Mouse (Mus musculus) kidney, postnatal 0 days (tissue): ENCODE measurements around the gene Rnh1. TPM values are rescaled to one million over a fixed set of nuclear protein-coding genes. Genes with fewer than 3 reads are reported as not detected.

ENCODE experiments used
- ATAC-seq: fragments of 200-750 bp; cut with Nextera tagmentation; replicated peaks from 2 replicates; pipeline ENCODE4 v1.8.0; 2017; ENCODE audit warnings: low read depth, moderate number of reproducible peaks, moderate TSS enrichment, moderate library complexity; ENCODE audit not compliant: low FRiP score
- DNase-seq: peaks from one replicate; pipeline ENCODE4 v3.0.0-alpha.2; 2016; ENCODE audit warnings: low spot score
- H3K27ac ChIP-seq: fragments of 300-500 bp; sonication (generic); 2 replicates; pipeline ENCODE4 v1.5.1; 2014; ENCODE audit warnings: mild to moderate bottlenecking
- H3K27me3 ChIP-seq: fragments of 300-500 bp; sonication (generic); 2 replicates; pipeline ENCODE4 v1.6.1; 2014; ENCODE audit warnings: low read length, mixed read lengths; ENCODE audit not compliant: insufficient read depth
- H3K36me3 ChIP-seq: fragments of 300-500 bp; sonication (generic); 2 replicates; pipeline ENCODE4 v1.6.1; 2014; ENCODE audit warnings: low read length, mixed read lengths; ENCODE audit not compliant: insufficient read depth
- H3K4me1 ChIP-seq: fragments of 300-500 bp; sonication (generic); replicated peaks from 2 replicates; pipeline ENCODE4 v1.6.1; 2014; ENCODE audit warnings: antibody characterized with exemption, low read length, mixed read lengths; ENCODE audit not compliant: insufficient read depth
- H3K4me2 ChIP-seq: fragments of 300-500 bp; sonication (generic); 2 replicates; pipeline ENCODE4 v1.6.1; 2014; ENCODE audit warnings: mild to moderate bottlenecking, low read length, moderate library complexity, mixed read lengths
- H3K4me3 ChIP-seq: fragments of 300-500 bp; sonication (generic); replicated peaks from 2 replicates; pipeline ENCODE4 v1.5.1; 2014; ENCODE audit warnings: low read depth, low read length
- H3K9ac ChIP-seq: fragments of 300-500 bp; sonication (generic); 2 replicates; pipeline ENCODE4 v1.6.1; 2014; ENCODE audit warnings: low read depth, low read length
- H3K9me3 ChIP-seq: fragments of 300-500 bp; sonication (generic); replicated peaks from 2 replicates; pipeline ENCODE4 v1.6.1; 2016; ENCODE audit warnings: low read length, inconsistent platforms, mixed read lengths
- CTCF ChIP-seq: IDR thresholded peaks from 2 replicates; pipeline ENCODE4 v1.5.1; 2016; ENCODE audit warnings: antibody characterized with exemption, low read depth, mild to moderate bottlenecking, moderate library complexity
- WGBS: fragments of 180-500 bp; shearing (Covaris S2); extraction: QIAGEN DNeasy Blood & Tissue Kit; methylation state at CpG from one replicate; pipeline ENCODE4 v1.1.7; 2014; 5-methylcytosine and 5-hydroxymethylcytosine counted together
- polyA plus RNA-seq: library from polyadenylated mRNA; unstranded; fragments of >200 nt; fragmentation: Nextera tagmentation; extraction: Ambion mirVana; gene quantifications from 2 replicates; pipeline ENCODE4 v1.2.1, GENCODE M21; 2015

Gene Rnh1
- polyA plus RNA-seq, 1 experiment from 2014 or later = 136 TPM

DNA sequence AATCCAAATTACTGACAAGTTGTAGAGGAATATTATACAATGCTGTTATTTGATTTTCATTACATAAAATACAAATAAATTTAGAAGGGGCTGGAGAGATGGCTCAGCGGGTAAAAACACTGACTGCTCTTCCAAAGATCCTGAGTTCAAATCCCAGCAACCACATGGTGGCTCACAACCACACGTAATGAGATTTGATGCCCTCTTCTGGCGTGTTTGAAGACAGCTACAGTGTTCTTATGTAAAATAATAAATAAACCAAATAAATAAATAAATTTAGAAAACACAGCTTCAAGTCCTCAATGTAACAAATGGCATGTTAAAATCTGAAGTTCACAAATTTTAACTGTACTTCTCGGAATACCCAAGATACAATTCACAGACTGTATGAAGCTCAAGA lies 2.4 kb upstream of the Rnh1 start:
- Histone ChIP-seq H3K4me1 (no peaks in the 10 kb centered on the region), H3K36me3 (no peaks in the 10 kb centered on the region), H3K27me3 (no peaks in the 10 kb centered on the region), H3K9me3 (no peaks in the 10 kb centered on the region), H3K4me3 (no peak overlapping the region), H3K27ac (no peak overlapping the region), H3K9ac (no peak overlapping the region), H3K4me2 (no peak overlapping the region)
- 90% methylated on average over 4 of the region's 4 CpGs for WGBS
- DNase-seq = no peak
- peak; percentile 24; the same call in 1 of the 2 replicates for TF ChIP-seq CTCF
- no peak for ATAC-seq

DNA sequence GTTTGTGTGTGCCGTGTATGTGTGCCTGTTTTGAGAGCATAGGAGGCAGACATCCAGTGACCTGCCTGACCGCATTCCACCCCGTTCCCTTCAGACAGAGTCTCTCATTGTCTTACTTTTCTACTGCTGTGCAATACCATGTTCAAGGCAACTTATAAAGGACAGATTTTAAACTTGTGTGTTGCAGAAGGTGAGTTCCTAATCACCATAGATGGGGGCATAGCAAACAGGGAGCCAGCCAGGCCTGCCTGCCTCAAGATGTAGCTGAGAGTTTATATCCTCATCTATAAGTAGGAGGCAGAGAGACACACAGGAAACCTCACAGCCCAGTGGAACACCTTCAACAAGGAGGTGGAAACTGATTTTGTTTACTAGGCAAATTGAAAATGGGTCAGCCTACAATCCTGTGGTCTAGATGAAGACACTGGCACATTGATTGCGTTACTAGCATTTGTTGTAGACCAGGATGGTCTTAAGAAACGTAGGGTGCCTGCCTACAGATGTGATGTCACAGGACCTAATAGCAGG lies 730 bp upstream of the Rnh1 start:
- no peak for TF ChIP-seq CTCF
- Histone ChIP-seq H3K4me1 (no peaks in the 10 kb centered on the region), H3K27ac (peak overlapping the region; percentile 93), H3K4me3 (peak overlapping the region; percentile 50; the same call in 1 of the 2 replicates), H3K9me3 (no peaks in the 10 kb centered on the region), H3K36me3 (no peaks in the 10 kb centered on the region), H3K27me3 (no peaks in the 10 kb centered on the region), H3K4me2 (peak overlapping the region; percentile 71), H3K9ac (no peak overlapping the region)
- ATAC-seq = no peak
- WGBS = 75% methylated on average over 5 of the region's 5 CpGs
- no peak for DNase-seq

DNA sequence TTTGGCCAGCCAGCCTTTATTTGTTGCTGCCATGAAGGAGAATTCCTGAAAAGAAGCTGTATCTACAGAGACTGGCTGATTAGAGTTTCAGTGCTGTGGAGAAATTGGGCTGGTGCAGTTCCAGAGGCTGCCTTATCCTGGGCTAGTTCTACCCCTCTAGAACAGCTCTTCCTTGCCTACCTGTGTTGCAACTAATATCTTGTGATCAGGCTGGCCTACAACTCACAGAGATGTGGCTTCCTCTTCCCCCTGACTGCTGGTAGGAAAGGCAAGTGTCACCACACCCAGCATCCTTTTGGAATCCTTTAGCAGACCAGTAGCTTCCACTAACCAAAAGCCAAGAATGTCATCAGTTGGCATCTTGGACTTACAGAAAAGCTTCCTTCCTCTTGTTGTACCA lies 2.8 kb downstream of the Rnh1 start:
- no peak for DNase-seq
- Histone ChIP-seq H3K9ac (no peak overlapping the region), H3K36me3 (peaks cover 11% of the 10 kb centered on the region), H3K27ac (no peak overlapping the region), H3K4me3 (no peak overlapping the region), H3K9me3 (no peaks in the 10 kb centered on the region), H3K27me3 (no peaks in the 10 kb centered on the region), H3K4me1 (peaks cover 8% of the 10 kb centered on the region), H3K4me2 (no peak overlapping the region)
- TF ChIP-seq CTCF = no peak
- no peak for ATAC-seq

DNA sequence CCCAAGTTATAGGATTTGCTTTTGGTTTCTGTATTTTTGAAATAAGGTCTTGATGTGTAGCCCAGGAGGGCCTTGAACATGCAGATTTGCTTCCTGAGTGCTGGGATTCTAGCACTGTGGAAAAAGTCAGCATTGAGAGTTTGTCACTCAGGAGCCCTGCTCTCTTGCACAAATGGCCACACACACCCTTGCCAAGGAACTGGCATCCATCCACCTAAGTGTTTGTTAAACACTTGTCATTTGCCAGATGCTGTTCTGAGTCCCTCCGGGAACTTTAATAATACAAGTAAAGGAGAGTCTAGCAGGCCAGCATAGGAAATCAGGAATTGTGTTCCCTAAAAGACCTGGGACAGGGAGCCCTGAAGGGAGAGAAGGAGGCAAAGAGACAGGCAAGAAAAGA lies 3.4 kb downstream of the Rnh1 start:
- H3K4me2 ChIP-seq = no peak overlapping the region; the same call in 1 of the 2 replicates
- DNase-seq = no peak
- WGBS = 83% methylated on average over 1 of the region's 1 CpGs
- peaks cover 8% of the 10 kb centered on the region for H3K4me1 ChIP-seq
- H3K36me3 ChIP-seq = peaks cover 15% of the 10 kb centered on the region
- H3K27ac ChIP-seq = 0 out of 2 replicates have a peak overlapping the region, but pooled peaks have one; percentile 82
- H3K9ac ChIP-seq = no peak overlapping the region
- H3K27me3 ChIP-seq = no peaks in the 10 kb centered on the region
- H3K9me3 ChIP-seq = no peaks in the 10 kb centered on the region
- no peak for TF ChIP-seq CTCF
- no peak overlapping the region for H3K4me3 ChIP-seq
- ATAC-seq = no peak

DNA sequence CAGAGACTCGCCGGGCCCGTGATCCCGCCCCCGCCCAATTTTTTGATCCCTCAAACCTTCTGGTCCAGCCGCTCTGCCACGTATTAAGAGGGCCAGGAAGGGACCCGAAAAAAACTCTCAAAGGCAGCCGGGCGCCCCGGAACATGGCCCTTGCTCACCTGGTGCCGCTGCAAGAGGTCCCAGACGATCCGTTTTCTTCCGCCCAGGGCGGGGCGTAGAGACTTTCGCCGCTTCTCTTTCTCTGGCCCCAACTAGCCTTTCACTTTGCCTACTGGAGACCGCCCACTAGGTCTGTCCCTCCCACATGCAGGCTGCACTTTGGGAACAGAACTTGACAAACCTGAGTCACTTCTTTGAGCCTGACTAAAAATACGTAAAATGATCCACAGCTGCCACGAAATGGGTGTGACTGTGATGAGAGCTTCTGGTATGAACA lies 4.1 kb downstream of the Rnh1 start:
- ATAC-seq (0 out of 2 replicates have a peak, but pooled peaks have one; percentile 31), DNase-seq (peak; percentile 88)
- Histone ChIP-seq H3K9ac (peak overlapping the region; percentile 81), H3K4me2 (peak overlapping the region; percentile 78), H3K27me3 (no peaks in the 10 kb centered on the region), H3K36me3 (peaks cover 23% of the 10 kb centered on the region), H3K4me3 (peak overlapping the region; percentile 66), H3K4me1 (peaks cover 8% of the 10 kb centered on the region), H3K27ac (peak overlapping the region; percentile 82), H3K9me3 (no peaks in the 10 kb centered on the region)
- no peak for TF ChIP-seq CTCF
- 1% methylated on average over 22 of the region's 22 CpGs for WGBS

DNA sequence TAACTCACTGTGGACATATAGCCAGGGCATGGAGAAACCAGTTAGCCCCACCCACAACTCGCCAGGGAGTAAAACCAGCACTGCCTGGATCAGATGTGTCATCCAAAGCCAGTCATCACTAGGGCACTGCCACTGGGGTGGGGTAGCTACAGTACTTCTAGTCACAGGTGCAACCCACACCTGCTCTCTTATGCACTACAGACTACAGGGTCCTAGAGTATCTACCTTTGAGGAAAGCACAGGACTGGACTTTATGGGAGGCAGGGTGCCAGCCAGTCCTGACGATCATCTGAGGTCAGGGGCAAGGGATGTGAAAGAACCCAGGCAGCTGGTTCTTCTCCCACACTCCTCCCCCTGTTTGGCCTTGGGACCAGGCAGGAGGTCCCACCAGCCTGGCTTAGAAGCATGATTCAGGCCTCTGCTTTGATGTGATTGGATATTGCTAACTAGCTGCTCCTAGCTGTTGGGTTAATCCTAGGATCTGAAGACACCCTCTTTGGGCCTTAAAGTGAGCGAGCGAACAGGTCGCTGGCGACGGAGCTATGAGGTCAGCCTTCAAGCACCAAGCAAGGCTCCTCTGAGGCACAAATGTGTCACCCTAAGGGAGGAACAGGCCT lies 4.6 kb downstream of the Rnh1 start:
- TF ChIP-seq CTCF = no peak
- Histone ChIP-seq H3K9ac (peak overlapping the region; percentile 81), H3K27me3 (no peaks in the 10 kb centered on the region), H3K4me3 (peak overlapping the region; percentile 66), H3K4me2 (peak overlapping the region; percentile 78), H3K4me1 (peaks cover 8% of the 10 kb centered on the region), H3K9me3 (no peaks in the 10 kb centered on the region), H3K27ac (peak overlapping the region; percentile 82), H3K36me3 (peaks cover 28% of the 10 kb centered on the region)
- peak; percentile 62 for DNase-seq
- 0 out of 2 replicates have a peak, but pooled peaks have one; percentile 8 for ATAC-seq
- WGBS = 5% methylated on average over 7 of the region's 7 CpGs

DNA sequence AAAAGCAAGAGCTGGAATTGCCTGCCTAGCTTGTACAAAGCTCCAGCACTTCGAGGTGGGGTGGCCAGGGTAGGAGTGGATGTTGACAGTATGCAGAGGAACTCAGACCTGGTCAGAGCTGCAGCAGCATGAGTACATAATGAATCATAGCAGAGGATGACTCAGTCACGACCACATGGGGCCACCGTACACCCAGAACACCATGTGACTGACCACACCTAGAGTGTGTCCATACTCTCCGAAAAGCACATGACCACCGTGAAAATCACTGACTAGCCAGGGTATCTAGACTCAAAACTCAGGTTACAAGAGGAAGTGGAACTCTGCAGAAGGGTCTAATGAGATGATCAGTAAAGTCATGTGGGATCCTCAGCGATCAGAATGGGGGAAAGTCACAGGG lies 7.8 kb downstream of the Rnh1 start:
- Histone ChIP-seq H3K4me1 (peaks cover 8% of the 10 kb centered on the region), H3K9ac (no peak overlapping the region), H3K9me3 (no peaks in the 10 kb centered on the region), H3K4me2 (no peak overlapping the region), H3K27me3 (no peaks in the 10 kb centered on the region), H3K4me3 (no peak overlapping the region), H3K27ac (no peak overlapping the region), H3K36me3 (peaks cover 50% of the 10 kb centered on the region)
- ATAC-seq (no peak), DNase-seq (no peak)
- WGBS = 77% methylated on average over 6 of the region's 6 CpGs
- TF ChIP-seq CTCF = no peak
